In the genomic region with DNA sequence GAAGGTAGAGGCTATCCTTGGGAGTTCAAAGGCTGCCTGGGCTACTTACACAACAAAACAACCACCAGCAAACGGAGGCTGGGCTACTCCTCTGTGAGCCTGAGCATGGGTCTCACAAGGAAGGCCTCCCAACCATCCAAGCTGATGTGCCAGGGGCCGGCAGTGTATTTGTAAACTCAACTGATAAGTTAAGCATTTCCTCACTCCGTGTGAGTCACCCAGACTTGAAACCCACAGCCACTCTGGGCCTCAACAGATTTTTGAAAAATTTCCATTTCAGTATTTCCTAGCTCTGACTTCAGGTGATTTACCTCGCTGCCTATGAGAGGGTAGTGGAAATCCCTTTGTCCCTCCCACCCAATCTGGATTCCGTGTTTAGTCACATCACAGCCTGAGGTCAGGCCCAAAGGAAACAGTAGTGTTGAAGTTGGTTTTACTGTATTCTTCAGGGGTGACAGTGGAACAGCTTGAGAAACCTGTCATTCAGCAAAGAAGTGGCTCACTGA, we compare ENCODE assay signal across 30 mouse cellular contexts. TPM values are rescaled to one million over a fixed set of nuclear protein-coding genes. Genes with fewer than 3 reads are reported as not detected.
DNase-seq lines count a peak whose midpoint lies in the region; ATAC-seq and TF ChIP-seq lines count a peak whose summit lies in the region.
"Had no signal": no experiment of that assay in that cellular context is flagged by ENCODE, and none has a peak within 500 bp of the region (broad histone marks: within the 10 kb centered on the region; RNA-seq: fewer than 3 reads in every experiment).

No protein-coding gene starts in this region.

- ATAC-seq in stomach, embryonic 16.5 days (ENCODE audit: insufficient read depth, low FRiP score): no peak
- no peak for ATAC-seq in stomach, postnatal 0 days (ENCODE audit: low FRiP score, low TSS enrichment)
- peak; percentile 69 for ATAC-seq in CD4-positive, CD25-positive, alpha-beta regulatory T cell, adult 4 months
- peak; percentile 74 for ATAC-seq in activated CD4-positive, CD25-positive, alpha-beta regulatory T cell, adult 4 months
- ATAC-seq in heart, embryonic 11.5 days (replicated peaks; ENCODE audit: insufficient number of reproducible peaks, low FRiP score, low TSS enrichment): no peak
- ATAC-seq: forebrain, embryonic 14.5 days; midbrain, embryonic 15.5 days had no signal

- no peak overlapping the region for H3K4me2 ChIP-seq in stomach, embryonic 16.5 days (ENCODE audit: low read depth, low read length)
- no peak overlapping the region for H3K4me2 ChIP-seq in stomach, postnatal 0 days (replicated peaks; ENCODE audit: low read depth)
- no peak overlapping the region for H3K4me2 ChIP-seq in heart, embryonic 11.5 days
- H3K4me2 ChIP-seq: embryonic facial prominence, embryonic 12.5 days; heart, embryonic 13.5 days; hindbrain, embryonic 14.5 days; limb, embryonic 15.5 days; liver, embryonic 13.5 days; midbrain, embryonic 15.5 days; neural tube, embryonic 13.5 days had no signal

- peak overlapping the region; percentile 38; the same call in 1 of the 2 replicates for H3K27ac ChIP-seq in stomach, embryonic 16.5 days (ENCODE audit: low read length)
- H3K27ac ChIP-seq in stomach, postnatal 0 days (replicated peaks): no peak overlapping the region
- no peak overlapping the region for H3K27ac ChIP-seq in heart, embryonic 11.5 days (ENCODE audit: low read depth, low read length)
- H3K27ac ChIP-seq: embryonic facial prominence, embryonic 12.5 days; gastrocnemius, adult 2 months; heart, embryonic 13.5 days; hindbrain, embryonic 14.5 days; limb, embryonic 10.5 days; limb, embryonic 15.5 days; liver, embryonic 13.5 days; midbrain, embryonic 15.5 days; neural tube, embryonic 13.5 days had no signal

- H3K4me3 ChIP-seq in stomach, embryonic 16.5 days (replicated peaks; ENCODE audit: low read length): no peak overlapping the region
- H3K4me3 ChIP-seq in stomach, postnatal 0 days (ENCODE audit: low read depth, low read length): no peak overlapping the region
- no peak overlapping the region for H3K4me3 ChIP-seq in heart, embryonic 11.5 days (ENCODE audit: low read depth, low read length)
- H3K4me3 ChIP-seq: embryonic facial prominence, embryonic 12.5 days; gastrocnemius, adult 2 months; heart, embryonic 13.5 days; limb, embryonic 10.5 days; limb, embryonic 15.5 days; liver, embryonic 13.5 days; midbrain, embryonic 15.5 days; neural tube, embryonic 13.5 days had no signal

- no peak for TF ChIP-seq EP300 in stomach, postnatal 0 days (optimal IDR thresholded peaks at IDR 0.05)

- no peak for TF ChIP-seq CTCF in stomach, postnatal 0 days (IDR thresholded peaks at IDR 0.05; ENCODE audit: low read depth)

- no peaks in the 10 kb centered on the region for H3K36me3 ChIP-seq in stomach, embryonic 16.5 days (ENCODE audit: control insufficient read depth, insufficient read depth, low read length)
- no peaks in the 10 kb centered on the region for H3K36me3 ChIP-seq in stomach, postnatal 0 days (ENCODE audit: control insufficient read depth, insufficient read depth, low read length)
- no peaks in the 10 kb centered on the region for H3K36me3 ChIP-seq in heart, embryonic 11.5 days (ENCODE audit: control insufficient read depth, insufficient read depth, low read length)
- H3K36me3 ChIP-seq: embryonic facial prominence, embryonic 12.5 days; heart, embryonic 13.5 days; limb, embryonic 15.5 days; liver, embryonic 13.5 days; midbrain, embryonic 15.5 days; neural tube, embryonic 13.5 days had no signal

- no peak overlapping the region for H3K9ac ChIP-seq in stomach, embryonic 16.5 days (ENCODE audit: low read length)
- H3K9ac ChIP-seq in stomach, postnatal 0 days (ENCODE audit: low read length): no peak overlapping the region
- H3K9ac ChIP-seq in heart, embryonic 11.5 days (ENCODE audit: low read depth, low read length): no peak overlapping the region
- H3K9ac ChIP-seq: embryonic facial prominence, embryonic 12.5 days; heart, embryonic 13.5 days; hindbrain, embryonic 14.5 days; limb, embryonic 15.5 days; liver, embryonic 13.5 days; midbrain, embryonic 15.5 days; neural tube, embryonic 13.5 days had no signal

- no peaks in the 10 kb centered on the region for H3K27me3 ChIP-seq in stomach, embryonic 16.5 days (ENCODE audit: control insufficient read depth, insufficient read depth, low read length)
- no peaks in the 10 kb centered on the region for H3K27me3 ChIP-seq in stomach, postnatal 0 days (ENCODE audit: control insufficient read depth, insufficient read depth, low read length)
- H3K27me3 ChIP-seq in heart, embryonic 11.5 days (ENCODE audit: control insufficient read depth, insufficient read depth, low read length): no peaks in the 10 kb centered on the region
- H3K27me3 ChIP-seq: embryonic facial prominence, embryonic 12.5 days; limb, embryonic 15.5 days; midbrain, embryonic 15.5 days; neural tube, embryonic 13.5 days had no signal

- peaks cover 10% of the 10 kb centered on the region; the same call in 1 of the 2 replicates for H3K4me1 ChIP-seq in stomach, embryonic 16.5 days (ENCODE audit: control insufficient read depth, insufficient read depth, low read length)
- no peaks in the 10 kb centered on the region for H3K4me1 ChIP-seq in stomach, postnatal 0 days (replicated peaks; ENCODE audit: control insufficient read depth, insufficient read depth)
- no peaks in the 10 kb centered on the region; the same call in 1 of the 2 replicates for H3K4me1 ChIP-seq in heart, embryonic 11.5 days (ENCODE audit: control insufficient read depth, insufficient read depth, low read length)

- H3K9me3 ChIP-seq in stomach, embryonic 16.5 days (replicated peaks; ENCODE audit: control insufficient read depth, low read length): no peaks in the 10 kb centered on the region
- H3K9me3 ChIP-seq in stomach, postnatal 0 days (ENCODE audit: control insufficient read depth, low read length): no peaks in the 10 kb centered on the region
- H3K9me3 ChIP-seq in heart, embryonic 11.5 days (replicated peaks; ENCODE audit: control insufficient read depth, low read length): no peaks in the 10 kb centered on the region
- H3K9me3 ChIP-seq: embryonic facial prominence, embryonic 12.5 days; heart, embryonic 13.5 days; limb, embryonic 10.5 days; limb, embryonic 15.5 days; liver, embryonic 13.5 days; midbrain, embryonic 15.5 days; neural tube, embryonic 13.5 days had no signal

- 47% methylated on average over 5 of the region's 5 CpGs for WGBS in stomach, embryonic 16.5 days
- 34% methylated on average over 5 of the region's 5 CpGs for WGBS in stomach, postnatal 0 days
- 30% methylated on average over 5 of the region's 5 CpGs for WGBS in heart, embryonic 11.5 days (ENCODE audit: insufficient replicate concordance)

- DNase-seq in stomach, postnatal 0 days (ENCODE audit: low spot score): no peak
- no peak for DNase-seq in kidney, postnatal 4 days
- DNase-seq in frontal cortex, adult 2 months (ENCODE audit: extremely low spot score in 1 of 2, low spot score in 1 of 2): no peak
- DNase-seq: cerebellum, adult 11-12 months; cerebellum, adult 9-11 months; embryo, embryonic 11 days; gastrocnemius, adult 2 months; gastrocnemius, postnatal 36 days; heart, adult 18-20 months; heart, postnatal 10 days; kidney, adult 18-20 months; kidney, postnatal 36 days; liver, embryonic 13.5 days; lung, adult 18-20 months; lung, postnatal 10 days; thymus, postnatal 25 days had no signal

RNA-seq across cellular contexts. Expression of a gene that starts 3.6 kb away (rescaled TPM):
- polyA plus RNA-seq in stomach, embryonic 16.5 days (2015; fragmentation: Nextera tagmentation; extraction: Ambion mirVana): 9.2 and 10.4 TPM in 2 replicates
- 2.3 and 3.5 TPM in 2 replicates for polyA plus RNA-seq in stomach, postnatal 0 days (2015; fragmentation: Nextera tagmentation; extraction: Ambion mirVana)
- 10 to 100 TPM in 1 of 2 experiments, 1 to 10 TPM in 1; 8.2 to 11.9 TPM for polyA plus RNA-seq in CD4-positive, CD25-positive, alpha-beta regulatory T cell, adult 4 months (2017; shearing (Covaris generic))
- 1 to 10 TPM; 9.0 to 9.9 TPM for polyA plus RNA-seq in activated CD4-positive, CD25-positive, alpha-beta regulatory T cell, adult 4 months (2017; shearing (Covaris generic))
- polyA plus RNA-seq in frontal cortex, adult 2 months (2012; rRNA removed): 1.4 and 1.6 TPM in 2 replicates
- 5.5 and 6.7 TPM in 2 replicates for polyA plus RNA-seq in heart, embryonic 11.5 days (2014; fragmentation: Nextera tagmentation; extraction: Ambion mirVana)

RNA-seq across cellular contexts. Expression of a gene that starts 21.1 kb away (rescaled TPM):
- 20.5 and 21.9 TPM in 2 replicates for polyA plus RNA-seq in stomach, embryonic 16.5 days (2015; fragmentation: Nextera tagmentation; extraction: Ambion mirVana)
- 9.5 and 11.5 TPM in 2 replicates for polyA plus RNA-seq in stomach, postnatal 0 days (2015; fragmentation: Nextera tagmentation; extraction: Ambion mirVana)
- 1 to 10 TPM; 4.3 to 7.8 TPM for polyA plus RNA-seq in CD4-positive, CD25-positive, alpha-beta regulatory T cell, adult 4 months (2017; shearing (Covaris generic))
- polyA plus RNA-seq in activated CD4-positive, CD25-positive, alpha-beta regulatory T cell, adult 4 months (2017; shearing (Covaris generic)): 1 to 10 TPM; 3.5 to 4.2 TPM
- 514 and 612 TPM in 2 replicates for polyA plus RNA-seq in frontal cortex, adult 2 months (2012; rRNA removed)
- 12.2 and 15.6 TPM in 2 replicates for polyA plus RNA-seq in heart, embryonic 11.5 days (2014; fragmentation: Nextera tagmentation; extraction: Ambion mirVana)

RNA-seq across cellular contexts. Expression of a gene that starts 30.4 kb away (rescaled TPM):
- 6.3 and 6.6 TPM in 2 replicates for polyA plus RNA-seq in stomach, embryonic 16.5 days (2015; fragmentation: Nextera tagmentation; extraction: Ambion mirVana)
- 2.4 and 2.8 TPM in 2 replicates for polyA plus RNA-seq in stomach, postnatal 0 days (2015; fragmentation: Nextera tagmentation; extraction: Ambion mirVana)
- polyA plus RNA-seq in CD4-positive, CD25-positive, alpha-beta regulatory T cell, adult 4 months (2017; shearing (Covaris generic)): 100 to 1,000 TPM; 215 to 337 TPM
- 100 to 1,000 TPM; 205 to 208 TPM for polyA plus RNA-seq in activated CD4-positive, CD25-positive, alpha-beta regulatory T cell, adult 4 months (2017; shearing (Covaris generic))
- polyA plus RNA-seq in frontal cortex, adult 2 months (2012; rRNA removed): 2.3 and 2.4 TPM in 2 replicates
- 0.49 and 0.58 TPM in 2 replicates for polyA plus RNA-seq in heart, embryonic 11.5 days (2014; fragmentation: Nextera tagmentation; extraction: Ambion mirVana)

RNA-seq across cellular contexts. Expression of a gene that starts 40.9 kb away (rescaled TPM):
- 0.17 TPM in 1 of 2 replicates, not detected in the other for polyA plus RNA-seq in stomach, embryonic 16.5 days (2015; fragmentation: Nextera tagmentation; extraction: Ambion mirVana)
- polyA plus RNA-seq in stomach, postnatal 0 days (2015; fragmentation: Nextera tagmentation; extraction: Ambion mirVana): 0.11 TPM in 1 of 2 replicates, not detected in the other
- under 1 TPM in 1 of 2 experiments, not detected in 1; 0.52 TPM for polyA plus RNA-seq in CD4-positive, CD25-positive, alpha-beta regulatory T cell, adult 4 months (2017; shearing (Covaris generic))
- polyA plus RNA-seq in activated CD4-positive, CD25-positive, alpha-beta regulatory T cell, adult 4 months (2017; shearing (Covaris generic)): 1 to 10 TPM; 1.1 to 2.1 TPM
- 0.40 and 0.66 TPM in 2 replicates for polyA plus RNA-seq in frontal cortex, adult 2 months (2012; rRNA removed)
- polyA plus RNA-seq in heart, embryonic 11.5 days (2014; fragmentation: Nextera tagmentation; extraction: Ambion mirVana): not detected in 2 replicates
- polyA plus RNA-seq: heart, embryonic 13.5 days; intestine, embryonic 14.5 days; kidney, embryonic 16.5 days; limb, embryonic 10.5 days; limb, embryonic 15.5 days; liver, embryonic 13.5 days had no signal

RNA-seq across cellular contexts. Expression of a gene that starts 49.1 kb away (rescaled TPM):
- 6.5 and 7.4 TPM in 2 replicates for polyA plus RNA-seq in stomach, embryonic 16.5 days (2015; fragmentation: Nextera tagmentation; extraction: Ambion mirVana)
- 3.1 and 4.2 TPM in 2 replicates for polyA plus RNA-seq in stomach, postnatal 0 days (2015; fragmentation: Nextera tagmentation; extraction: Ambion mirVana)
- 1 to 10 TPM; 2.3 to 3.4 TPM for polyA plus RNA-seq in CD4-positive, CD25-positive, alpha-beta regulatory T cell, adult 4 months (2017; shearing (Covaris generic))
- 1 to 10 TPM; 1.5 to 3.2 TPM for polyA plus RNA-seq in activated CD4-positive, CD25-positive, alpha-beta regulatory T cell, adult 4 months (2017; shearing (Covaris generic))
- polyA plus RNA-seq in frontal cortex, adult 2 months (2012; rRNA removed): 290 and 350 TPM in 2 replicates
- 11.6 and 13.3 TPM in 2 replicates for polyA plus RNA-seq in heart, embryonic 11.5 days (2014; fragmentation: Nextera tagmentation; extraction: Ambion mirVana)

Comparison
In these comparisons a context has a peak if more than half of its experiments do, and no peak if none do; other contexts are left out.
1. ATAC-seq: peak in CD4-positive, CD25-positive, alpha-beta regulatory T cell, adult 4 months (single experiment) and activated CD4-positive, CD25-positive, alpha-beta regulatory T cell, adult 4 months (single experiment); none in stomach, embryonic 16.5 days (single experiment), stomach, postnatal 0 days (single experiment) and heart, embryonic 11.5 days (single experiment).
2. RNA of a gene that starts 21.1 kb away (polyA plus RNA-seq): 514 to 612 TPM in frontal cortex, adult 2 months; 20.5 to 21.9 TPM in stomach, embryonic 16.5 days, 12.2 to 15.6 TPM in heart, embryonic 11.5 days, 9.5 to 11.5 TPM in stomach, postnatal 0 days, 4.3 to 7.8 TPM in CD4-positive, CD25-positive, alpha-beta regulatory T cell, adult 4 months and 3.5 to 4.2 TPM in activated CD4-positive, CD25-positive, alpha-beta regulatory T cell, adult 4 months; every median in the first group is over 10 times any median in the second.
3. RNA of a gene that starts 30.4 kb away (polyA plus RNA-seq): 215 to 337 TPM in CD4-positive, CD25-positive, alpha-beta regulatory T cell, adult 4 months and 205 to 208 TPM in activated CD4-positive, CD25-positive, alpha-beta regulatory T cell, adult 4 months; 6.3 to 6.6 TPM in stomach, embryonic 16.5 days, 2.4 to 2.8 TPM in stomach, postnatal 0 days, 2.3 to 2.4 TPM in frontal cortex, adult 2 months and 0.49 to 0.58 TPM in heart, embryonic 11.5 days; every median in the first group is over 10 times any median in the second.